Mouse (Mus musculus) neural tube, embryonic 11.5 days (tissue): ENCODE data around the gene Lingo1. TPM values are rescaled to one million over a fixed set of nuclear protein-coding genes. Genes with fewer than 3 reads are reported as not detected.
A peak's percentile ranks its signal among the peaks of the same experiment; 100 is the strongest.

Experiments used
- ATAC-seq: fragments of 200-750 bp; cut with Nextera tagmentation; 2 replicates; pipeline ENCODE4 v1.8.0; 2017; ENCODE audit warnings: moderate number of reproducible peaks, mild to moderate bottlenecking, moderate TSS enrichment, moderate library complexity; ENCODE audit not compliant: insufficient read depth, low FRiP score, low TSS enrichment
- DNase-seq: peaks from one replicate; pipeline ENCODE4 v3.0.0-alpha.2; 2015; ENCODE audit warnings: low spot score
- H3K27ac ChIP-seq: fragments of 300-500 bp; sonication (generic); 2 replicates; pipeline ENCODE4 v1.5.1; 2014; ENCODE audit warnings: low read depth, mild to moderate bottlenecking, low read length
- H3K27me3 ChIP-seq: fragments of 300-500 bp; sonication (generic); 2 replicates; pipeline ENCODE4 v1.6.1; 2014; ENCODE audit warnings: mild to moderate bottlenecking, low read length, mixed read lengths; ENCODE audit not compliant: control insufficient read depth, insufficient read depth
- H3K36me3 ChIP-seq: fragments of 300-500 bp; sonication (generic); 2 replicates; pipeline ENCODE4 v1.6.1; 2014; ENCODE audit warnings: mild to moderate bottlenecking, low read length, moderate library complexity, mixed read lengths; ENCODE audit not compliant: control insufficient read depth, insufficient read depth
- H3K4me1 ChIP-seq: fragments of 300-500 bp; sonication (generic); 2 replicates; pipeline ENCODE4 v1.6.1; 2014; ENCODE audit warnings: low read length, mixed read lengths; ENCODE audit not compliant: control insufficient read depth, insufficient read depth
- H3K4me2 ChIP-seq: fragments of 300-500 bp; sonication (generic); 2 replicates; pipeline ENCODE4 v1.6.1; 2014; ENCODE audit warnings: low read depth, mild to moderate bottlenecking, moderate library complexity
- H3K4me3 ChIP-seq: fragments of 300-500 bp; sonication (generic); 2 replicates; pipeline ENCODE4 v1.5.1; 2014; ENCODE audit warnings: low read depth, low read length
- H3K9ac ChIP-seq: fragments of 300-500 bp; sonication (generic); 2 replicates; pipeline ENCODE4 v1.6.1; 2014; ENCODE audit warnings: mild to moderate bottlenecking, low read length
- H3K9me3 ChIP-seq: fragments of 300-500 bp; sonication (generic); 2 replicates; pipeline ENCODE4 v1.6.1; 2016; ENCODE audit warnings: low read length; ENCODE audit not compliant: control insufficient read depth
- WGBS: fragments of 180-500 bp; shearing (Covaris S2); extraction: QIAGEN DNeasy Blood & Tissue Kit; methylation state at CpG from one replicate; pipeline ENCODE4 v1.1.7; 2014; 5-methylcytosine and 5-hydroxymethylcytosine counted together
- polyA plus RNA-seq: library from polyadenylated mRNA; unstranded; fragments of >200 nt; fragmentation: Nextera tagmentation; extraction: Ambion mirVana; gene quantifications from 2 replicates; pipeline ENCODE4 v1.2.1, GENCODE M21; 2014

The Lingo1 gene
- polyA plus RNA-seq, 1 experiment from 2014 or later: 14.7 TPM

DNA sequence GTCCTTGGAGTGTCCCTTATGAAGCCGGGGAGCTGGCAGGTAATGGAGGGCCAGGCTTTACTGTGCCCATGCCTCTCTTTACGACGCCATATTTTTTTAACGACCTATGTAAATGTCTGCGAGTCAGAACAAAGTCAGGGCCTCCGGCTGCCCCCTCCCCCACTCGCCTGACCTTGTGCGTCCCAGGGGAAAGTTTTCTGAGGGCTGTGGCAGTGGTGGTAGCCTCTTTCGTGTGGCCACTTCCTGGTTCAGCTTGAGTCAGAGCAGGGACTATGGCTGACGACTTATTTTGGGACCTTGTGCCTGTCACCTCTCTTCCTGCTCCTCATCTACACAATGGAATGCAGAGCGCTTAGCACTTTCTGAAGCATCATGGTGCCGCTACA lies 183.5 kb downstream of the Lingo1 start:
- no peaks in the 10 kb centered on the region for H3K27me3 ChIP-seq
- no peak overlapping the region for H3K27ac ChIP-seq
- DNase-seq: no peak
- no peak for ATAC-seq
- no peak overlapping the region for H3K4me3 ChIP-seq
- 43% methylated on average over 12 of the region's 12 CpGs for WGBS
- H3K9ac ChIP-seq: peak overlapping the region; percentile 15; the same call in 1 of the 2 replicates
- no peaks in the 10 kb centered on the region for H3K9me3 ChIP-seq
- no peaks in the 10 kb centered on the region for H3K36me3 ChIP-seq
- H3K4me2 ChIP-seq: no peak overlapping the region
- H3K4me1 ChIP-seq: peaks cover 3% of the 10 kb centered on the region

DNA sequence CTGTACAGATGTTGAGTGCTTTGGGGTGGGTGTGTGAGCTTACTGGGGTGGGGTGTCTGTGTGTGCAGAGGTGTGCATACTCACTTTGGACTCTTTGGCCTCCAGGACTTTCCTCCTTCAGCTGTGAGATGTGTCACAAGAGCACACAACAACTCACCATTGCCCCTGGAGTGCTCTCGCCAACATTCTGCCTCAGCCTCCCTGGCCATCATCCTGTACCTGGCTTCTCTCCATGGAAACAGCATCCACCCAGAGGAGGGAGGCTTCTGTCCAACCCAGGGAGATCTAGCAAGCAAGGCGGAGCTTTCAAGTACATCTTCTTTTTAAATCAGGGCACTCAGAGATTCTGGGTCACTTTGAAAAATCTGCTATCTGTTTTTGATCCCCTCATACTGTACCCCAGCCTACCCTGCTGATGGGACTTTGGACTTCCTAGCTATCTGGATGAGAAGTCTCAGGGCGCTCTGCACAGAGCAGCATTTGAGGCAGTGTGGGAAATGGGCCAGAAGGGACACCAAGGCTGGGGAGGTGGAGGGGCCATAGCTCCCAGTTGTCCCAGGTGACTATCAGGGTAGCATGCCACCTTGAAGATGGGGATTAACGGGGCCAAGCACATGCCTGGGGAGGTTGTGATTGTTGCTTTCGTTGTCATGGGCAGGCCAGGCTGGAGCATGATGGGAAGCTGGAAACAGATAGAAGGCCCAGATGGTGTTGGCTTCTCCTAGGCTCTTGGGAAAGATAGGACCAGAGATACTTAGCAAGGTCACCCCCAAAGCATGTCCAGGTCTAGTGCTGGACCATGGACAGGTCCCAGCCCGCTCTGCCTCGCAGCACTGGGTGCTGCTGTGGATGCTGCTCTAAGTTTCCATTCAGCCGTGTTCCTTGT lies 184.1 kb downstream of the Lingo1 start:
- Histone ChIP-seq H3K9me3 (no peaks in the 10 kb centered on the region), H3K27me3 (no peaks in the 10 kb centered on the region), H3K4me1 (peaks cover 3% of the 10 kb centered on the region), H3K4me3 (no peak overlapping the region), H3K36me3 (no peaks in the 10 kb centered on the region), H3K9ac (no peak overlapping the region), H3K27ac (no peak overlapping the region), H3K4me2 (no peak overlapping the region)
- WGBS: 85% methylated on average over 8 of the region's 8 CpGs
- DNase-seq (no peak), ATAC-seq (no peak)

DNA sequence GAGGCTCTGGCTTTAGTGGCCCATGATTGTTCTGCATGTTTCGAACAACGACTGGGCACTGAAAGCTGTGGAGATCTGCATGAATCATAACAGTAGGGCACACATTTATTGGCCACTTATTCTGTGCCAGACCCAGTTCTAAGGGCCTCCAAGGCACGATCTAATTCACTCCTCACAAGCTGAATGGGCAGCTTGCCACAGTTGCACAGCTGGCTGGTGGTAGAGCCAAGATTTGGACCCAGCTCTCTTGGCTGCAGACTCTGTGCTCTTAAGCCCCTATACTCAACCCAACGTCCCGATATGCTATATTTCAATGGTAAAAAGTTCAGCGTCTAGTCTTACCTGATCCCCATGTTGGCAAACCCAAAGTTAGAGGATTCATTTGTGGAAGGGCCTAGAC lies 185.3 kb downstream of the Lingo1 start:
- no peak overlapping the region for H3K4me3 ChIP-seq
- H3K4me2 ChIP-seq: no peak overlapping the region
- DNase-seq (no peak), ATAC-seq (no peak)
- H3K9me3 ChIP-seq: no peaks in the 10 kb centered on the region
- H3K27me3 ChIP-seq: no peaks in the 10 kb centered on the region
- 92% methylated on average over 6 of the region's 6 CpGs for WGBS
- H3K27ac ChIP-seq: no peak overlapping the region
- H3K9ac ChIP-seq: no peak overlapping the region
- H3K36me3 ChIP-seq: no peaks in the 10 kb centered on the region
- peaks cover 3% of the 10 kb centered on the region for H3K4me1 ChIP-seq

DNA sequence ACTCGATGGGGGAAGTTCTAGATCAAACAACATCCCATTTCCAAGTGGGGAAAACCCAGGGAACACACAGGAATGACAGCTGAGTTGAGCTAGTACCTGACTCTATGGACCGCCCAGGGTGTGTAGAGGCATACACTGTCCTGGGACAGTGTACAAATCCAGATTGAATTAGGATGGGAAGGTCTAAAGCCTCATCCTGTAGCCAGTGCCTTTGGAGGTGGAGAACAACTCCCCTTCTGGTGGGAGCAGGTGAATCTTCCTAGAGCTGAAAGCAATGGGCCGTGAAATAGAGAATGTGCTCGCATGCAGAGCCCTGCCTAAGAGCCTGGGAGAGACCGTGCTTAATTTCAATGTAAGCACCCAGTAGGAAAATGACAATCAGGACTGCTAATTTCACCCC lies 185.8 kb downstream of the Lingo1 start:
- ATAC-seq (no peak), DNase-seq (no peak)
- H3K27me3 ChIP-seq: no peaks in the 10 kb centered on the region
- H3K9me3 ChIP-seq: no peaks in the 10 kb centered on the region
- H3K9ac ChIP-seq: no peak overlapping the region
- no peaks in the 10 kb centered on the region for H3K36me3 ChIP-seq
- H3K4me1 ChIP-seq: peaks cover 4% of the 10 kb centered on the region
- H3K4me3 ChIP-seq: no peak overlapping the region
- no peak overlapping the region for H3K4me2 ChIP-seq
- WGBS: 69% methylated on average over 5 of the region's 5 CpGs
- no peak overlapping the region for H3K27ac ChIP-seq

DNA sequence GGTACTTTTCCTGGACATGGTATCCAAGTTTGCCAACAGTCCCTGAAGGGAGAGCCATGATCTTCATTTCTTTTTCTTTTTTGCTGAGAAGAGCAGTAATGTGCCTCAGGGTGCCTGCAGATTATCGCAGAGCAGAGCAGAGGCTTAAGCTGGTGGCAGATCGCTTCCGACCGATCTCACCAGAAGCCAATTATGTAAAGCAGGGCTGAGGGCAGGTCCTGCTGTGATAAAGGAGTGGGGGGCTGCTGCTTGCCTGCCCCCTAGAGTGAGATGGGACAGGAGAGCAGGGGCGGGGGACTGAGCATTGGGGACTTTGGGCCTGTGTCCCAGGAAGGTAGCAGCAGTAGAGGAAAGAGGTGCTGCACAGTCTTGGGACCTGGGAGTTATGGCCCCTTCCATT lies 186.8 kb downstream of the Lingo1 start:
- Histone ChIP-seq H3K27ac (no peak overlapping the region), H3K4me1 (peaks cover 14% of the 10 kb centered on the region)

DNA sequence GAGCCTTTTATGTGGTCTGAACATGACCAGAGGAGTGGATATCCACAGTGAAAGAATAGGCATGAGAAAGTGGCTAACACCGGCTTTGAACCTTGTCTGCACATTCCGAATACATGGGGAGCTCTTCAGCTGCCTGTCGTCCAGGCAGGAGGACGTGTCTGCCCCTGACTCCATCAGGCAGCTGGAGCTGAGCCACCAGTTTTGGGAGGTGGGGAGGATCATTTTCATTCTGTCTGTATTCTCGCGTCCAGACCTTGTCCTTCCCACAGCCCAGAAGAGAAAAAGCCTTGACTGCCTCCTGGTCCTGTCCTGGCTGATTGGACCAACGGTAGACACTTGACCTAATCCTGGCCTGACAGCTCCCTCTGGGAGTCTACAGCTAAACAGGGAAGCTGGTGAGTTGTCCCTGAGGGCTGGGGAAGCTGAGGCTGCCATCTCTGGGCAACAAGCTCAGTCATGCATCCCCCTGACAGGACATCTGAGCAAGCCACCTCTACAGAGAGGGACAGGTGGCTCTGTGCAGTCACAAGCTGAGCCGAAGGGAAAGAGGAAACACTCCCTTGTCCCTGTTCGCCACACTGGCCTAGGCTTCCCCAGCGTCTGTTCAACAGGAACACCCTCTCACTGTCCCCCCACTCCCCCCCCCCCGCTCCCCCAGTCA lies 187.4 kb downstream of the Lingo1 start:
- Histone ChIP-seq H3K27me3 (no peaks in the 10 kb centered on the region), H3K4me2 (no peak overlapping the region), H3K4me3 (no peak overlapping the region), H3K4me1 (peaks cover 16% of the 10 kb centered on the region), H3K9ac (no peak overlapping the region), H3K27ac (no peak overlapping the region), H3K9me3 (no peaks in the 10 kb centered on the region), H3K36me3 (no peaks in the 10 kb centered on the region)
- DNase-seq (no peak), ATAC-seq (no peak)
- 23% methylated on average over 11 of the region's 11 CpGs for WGBS

More for the DNA sequence above, 186.8 kb downstream of the Lingo1 start:
- Histone ChIP-seq H3K9me3 (no peaks in the 10 kb centered on the region), H3K4me3 (no peak overlapping the region), H3K4me2 (no peak overlapping the region), H3K36me3 (no peaks in the 10 kb centered on the region), H3K27me3 (no peaks in the 10 kb centered on the region), H3K9ac (no peak overlapping the region)
- 12% methylated on average over 5 of the region's 5 CpGs for WGBS
- DNase-seq: no peak
- no peak for ATAC-seq

DNA sequence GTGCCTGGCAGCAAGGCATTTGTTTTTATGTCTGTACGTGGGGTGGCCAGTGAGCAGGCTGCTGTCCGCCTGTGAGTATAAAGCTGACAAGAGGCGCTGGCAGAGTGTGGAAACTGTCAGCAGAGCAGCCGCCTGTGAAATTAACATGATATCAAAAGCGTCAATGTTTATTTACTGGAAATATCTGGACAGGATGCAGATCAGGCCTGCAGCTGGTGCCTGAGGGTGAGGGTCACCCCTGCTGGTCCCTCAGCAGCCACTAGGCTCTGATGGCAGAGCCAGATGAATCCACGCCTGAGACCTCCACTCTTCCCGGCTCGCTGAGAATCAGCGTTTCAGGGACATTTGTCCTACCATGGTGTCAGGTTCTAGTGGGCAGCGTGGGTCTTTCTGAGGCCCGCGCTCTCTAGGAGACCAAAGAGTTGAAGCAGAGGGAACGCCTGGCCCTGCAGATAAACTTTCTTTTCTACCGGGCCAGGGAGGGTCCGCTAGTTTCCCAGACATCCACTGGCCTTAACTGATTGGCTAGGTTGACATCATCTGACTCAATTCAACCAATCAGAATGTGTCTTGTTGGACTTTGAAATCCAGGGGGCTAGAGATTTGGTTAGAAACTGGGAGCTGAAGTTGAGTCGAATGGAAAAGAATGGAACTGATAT lies 190.1 kb downstream of the Lingo1 start:
- Histone ChIP-seq H3K9ac (no peak overlapping the region), H3K27me3 (no peaks in the 10 kb centered on the region), H3K9me3 (no peaks in the 10 kb centered on the region), H3K4me3 (no peak overlapping the region), H3K4me1 (peaks cover 12% of the 10 kb centered on the region), H3K4me2 (no peak overlapping the region), H3K27ac (no peak overlapping the region), H3K36me3 (no peaks in the 10 kb centered on the region)
- no peak for DNase-seq
- no peak for ATAC-seq
- WGBS: 69% methylated on average over 16 of the region's 16 CpGs

DNA sequence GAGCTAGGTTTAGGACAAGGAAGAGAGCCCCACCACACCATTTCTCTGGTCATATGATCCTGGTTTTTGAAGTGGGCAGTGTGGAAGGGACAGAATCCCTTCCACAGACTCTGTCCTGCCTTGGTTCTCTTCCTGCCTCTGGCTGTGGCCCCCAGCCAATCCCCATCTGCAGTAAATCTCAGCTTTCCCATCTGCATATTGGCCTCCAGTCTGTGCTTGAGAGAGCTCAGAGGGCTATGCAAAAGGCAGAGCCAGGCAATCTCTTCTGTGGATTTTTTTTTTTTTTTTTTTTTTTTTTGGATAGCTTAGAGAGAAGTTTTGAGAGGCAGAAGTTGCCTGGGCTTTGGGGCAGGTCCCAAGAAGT lies 190.8 kb downstream of the Lingo1 start:
- DNase-seq: no peak
- Histone ChIP-seq H3K4me1 (peaks cover 12% of the 10 kb centered on the region), H3K27ac (no peak overlapping the region)

More for the DNA sequence above, 190.8 kb downstream of the Lingo1 start:
- H3K27me3 ChIP-seq: no peaks in the 10 kb centered on the region
- no peak overlapping the region for H3K9ac ChIP-seq
- no peaks in the 10 kb centered on the region for H3K36me3 ChIP-seq
- no peak for ATAC-seq
- H3K4me3 ChIP-seq: no peak overlapping the region
- H3K4me2 ChIP-seq: no peak overlapping the region
- H3K9me3 ChIP-seq: no peaks in the 10 kb centered on the region
